Mouse (Mus musculus): ENCODE measurements at regions not wholly inside any gene's neighbourhood (a gene's known extent, or its start where the extent isn't known, plus 50 kb on each side); places are given as distances from the start of the nearest gene placed in this dataset.

- DNase-seq (ENCODE audit: low spot score in 2 of 2), result no peak
Observed at GRCm38 (mm10) chr6:31313869-31314470, 84.6 kb upstream of the Mkln1 start.

GRCm38 (mm10) chr6:31317741-31318225, 80.8 kb upstream of the Mkln1 start:
- DNase-seq (ENCODE audit: low spot score in 2 of 2), result no peak

- DNase-seq (ENCODE audit: low spot score in 2 of 2), result peak; percentile 56 to 69
Observed at GRCm38 (mm10) chr6:31318506-31318905, 80.0 kb upstream of the Mkln1 start.

DNA sequence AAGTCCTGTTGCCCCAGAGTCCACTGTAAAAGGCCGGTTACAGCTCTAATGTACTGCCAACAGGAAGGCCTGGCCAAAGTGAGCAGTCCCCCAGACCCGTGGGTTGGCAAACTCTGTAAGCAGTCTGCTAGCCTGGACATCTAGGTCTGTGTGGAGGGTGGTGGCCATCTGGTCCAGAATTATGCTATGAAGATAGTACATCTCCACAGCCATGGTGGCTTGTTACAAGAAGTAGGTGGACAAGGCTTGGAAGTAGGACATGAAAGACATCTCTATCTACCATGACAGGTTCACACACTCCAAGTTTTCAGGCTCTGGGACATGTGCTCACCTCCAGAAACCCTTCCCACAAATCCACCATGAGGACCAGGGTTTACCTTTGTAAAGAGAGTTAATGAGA, 79.1 kb upstream of the Mkln1 start:
- DNase-seq (ENCODE audit: low spot score in 2 of 2), result no peak

DNA sequence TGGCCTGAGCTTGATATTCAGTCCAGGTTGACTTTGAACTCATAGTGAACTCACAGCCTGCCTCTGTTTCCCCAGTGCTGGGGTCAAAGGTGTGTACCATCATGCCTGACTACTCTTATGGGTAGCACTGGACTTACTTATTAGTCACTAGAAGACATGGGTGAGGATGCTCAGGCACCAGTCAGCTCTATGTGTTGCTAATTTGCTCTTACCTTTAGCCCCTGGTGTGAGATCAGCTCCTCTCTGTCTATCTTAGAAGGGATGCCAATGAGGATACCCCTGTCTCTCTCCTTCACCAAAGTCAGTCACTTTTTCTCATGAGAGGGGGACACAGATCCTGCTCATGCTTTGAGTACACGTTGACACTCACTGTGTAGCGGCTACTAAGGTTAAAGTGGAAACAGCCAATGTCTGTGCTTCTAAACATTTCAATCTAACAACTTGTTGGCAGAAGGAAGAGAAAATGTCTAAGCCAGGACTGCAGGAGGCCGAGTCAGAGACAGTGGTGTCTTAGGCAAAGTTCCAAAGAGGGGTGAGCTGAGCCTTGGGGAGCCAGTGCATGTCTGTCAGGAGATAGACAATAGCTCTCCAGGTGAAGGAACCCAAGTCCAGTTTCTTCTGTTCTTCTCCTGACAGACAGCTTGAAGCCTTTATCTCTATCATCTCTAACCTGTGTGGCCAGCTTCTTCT, 78.2 kb upstream of the Mkln1 start:
- no peak for DNase-seq (ENCODE audit: low spot score in 2 of 2)

DNA sequence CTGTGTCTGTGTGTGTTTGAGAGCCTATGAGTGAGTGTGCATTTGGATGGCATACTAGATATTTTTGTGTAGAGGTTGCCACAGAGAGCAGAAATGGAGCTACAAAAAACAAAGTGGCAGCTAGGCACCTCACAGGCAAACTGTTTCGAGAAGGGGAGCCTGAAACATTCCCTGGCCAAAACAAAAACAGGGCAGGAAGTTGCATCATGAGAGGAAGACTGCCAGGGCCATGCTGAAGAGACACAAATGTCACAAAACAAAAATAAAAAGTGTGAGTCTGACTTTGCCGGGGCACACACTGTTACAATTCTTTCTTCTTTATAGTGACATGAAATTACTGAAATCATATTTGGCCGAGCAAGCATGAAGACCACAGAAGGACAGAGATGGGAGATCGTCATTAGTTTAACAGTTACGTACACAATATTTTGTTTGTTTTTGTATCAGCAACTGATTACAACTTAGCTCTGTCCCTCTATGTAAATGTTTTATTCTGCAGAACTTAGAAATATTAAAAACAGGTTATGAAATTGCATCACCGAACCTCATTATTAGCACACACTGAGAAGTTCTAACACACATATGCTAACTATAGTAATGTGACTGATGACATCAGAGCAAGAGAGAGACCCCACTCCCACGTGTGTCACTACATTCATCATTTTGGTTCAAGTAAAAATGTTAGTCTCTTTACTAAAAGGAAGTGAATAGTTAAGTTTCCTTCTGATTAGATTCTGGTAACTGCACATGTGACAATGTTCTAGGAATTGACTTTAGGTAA, 77.3 kb upstream of the Mkln1 start:
- DNase-seq (ENCODE audit: low spot score in 2 of 2), result no peak

DNA sequence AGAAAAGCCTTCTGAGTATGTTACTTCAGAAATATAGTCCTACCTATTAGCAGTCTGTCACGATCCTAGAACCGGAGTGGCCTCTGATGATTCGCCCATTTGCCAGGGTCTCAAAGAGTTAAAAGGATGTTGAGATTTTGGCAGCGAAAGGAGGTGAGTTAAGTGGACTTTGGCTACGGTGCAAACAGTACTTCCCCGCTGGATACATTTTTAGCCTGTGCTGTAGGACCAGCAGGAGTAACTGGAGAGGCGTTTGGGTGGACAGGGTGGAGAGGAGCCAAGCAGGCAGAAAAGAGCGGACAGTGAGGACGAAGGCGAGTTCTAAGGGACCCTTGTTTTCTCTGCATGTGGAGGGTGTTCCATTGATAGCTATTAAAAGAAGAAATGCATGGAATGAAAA, 76.6 kb upstream of the Mkln1 start:
- DNase-seq (ENCODE audit: low spot score in 2 of 2), result no peak

- no peak for DNase-seq (ENCODE audit: low spot score in 2 of 2)
Observed at GRCm38 (mm10) chr6:31323228-31324190, 75.0 kb upstream of the Mkln1 start.

DNA sequence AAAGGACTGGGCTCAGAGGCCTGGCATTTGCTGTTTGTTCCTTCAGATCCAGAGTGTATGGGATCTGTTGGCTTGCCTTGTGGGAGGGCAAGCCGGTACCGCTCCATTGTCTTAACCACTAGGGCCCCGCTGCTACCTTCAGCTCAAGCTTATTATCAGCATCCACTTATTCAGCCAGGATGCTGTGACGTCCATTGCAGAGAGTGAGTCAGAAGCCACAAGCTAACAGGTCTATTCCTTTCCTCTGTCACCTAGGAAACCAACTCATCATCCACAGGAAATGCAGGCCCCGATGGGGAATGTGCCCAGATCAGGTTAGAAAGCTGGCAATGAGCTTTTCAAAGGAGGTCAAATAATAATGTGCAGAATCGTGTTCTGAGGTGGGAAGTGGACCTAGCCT, 73.8 kb upstream of the Mkln1 start:
- DNase-seq (ENCODE audit: low spot score in 2 of 2), result no peak

GRCm38 (mm10) chr6:31325621-31326020, 72.9 kb upstream of the Mkln1 start:
- DNase-seq (ENCODE audit: low spot score in 2 of 2), result no peak

DNA sequence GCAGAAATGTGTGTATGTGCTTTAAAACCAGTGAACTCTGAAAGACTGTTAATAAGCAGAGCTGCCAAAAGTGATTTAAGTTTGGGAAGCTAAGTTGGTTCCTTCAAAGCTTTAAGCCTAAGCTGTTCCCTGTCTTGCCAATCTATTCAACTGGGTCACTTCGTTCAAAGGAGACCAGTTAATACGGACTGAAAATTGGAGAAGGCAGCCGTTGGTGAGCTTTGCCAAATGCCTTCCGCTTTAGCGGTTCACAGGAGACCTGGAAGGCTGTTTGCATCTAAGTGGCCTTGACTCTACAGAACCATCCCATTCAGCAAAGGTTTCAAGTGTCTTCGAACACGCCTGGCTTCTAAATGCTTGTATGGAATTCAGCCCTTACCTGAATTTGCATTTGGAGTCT, 68.2 kb upstream of the Mkln1 start:
- no peak for DNase-seq (ENCODE audit: low spot score in 2 of 2)

- no peak for DNase-seq (ENCODE audit: low spot score in 2 of 2)
Observed at GRCm38 (mm10) chr6:31330868-31331267, 67.7 kb upstream of the Mkln1 start.

- peak in 1 of 2 experiments; percentile 42 for DNase-seq (ENCODE audit: low spot score in 2 of 2)
Observed at GRCm38 (mm10) chr6:31332254-31332653, 66.3 kb upstream of the Mkln1 start.

DNA sequence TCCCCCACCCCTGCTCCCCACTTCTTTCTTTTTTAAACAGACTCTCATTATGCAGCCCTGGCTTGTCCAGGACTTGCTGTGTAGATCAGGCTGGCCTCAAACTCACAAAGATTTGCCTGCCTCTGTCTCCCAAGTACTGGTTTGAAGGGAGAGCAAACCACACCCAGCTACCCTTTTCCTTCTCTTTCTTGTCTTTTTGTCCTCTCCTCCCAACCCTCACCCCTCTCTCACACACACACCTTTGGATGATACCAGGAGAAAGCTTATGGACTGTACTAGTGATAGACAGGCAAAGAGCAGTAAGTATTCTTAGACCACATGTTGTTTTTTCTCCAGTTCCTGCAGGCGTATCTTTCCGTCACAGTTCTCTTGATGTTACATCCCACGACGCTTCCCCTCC, 65.8 kb upstream of the Mkln1 start:
- DNase-seq (ENCODE audit: low spot score in 2 of 2), result no peak

DNA sequence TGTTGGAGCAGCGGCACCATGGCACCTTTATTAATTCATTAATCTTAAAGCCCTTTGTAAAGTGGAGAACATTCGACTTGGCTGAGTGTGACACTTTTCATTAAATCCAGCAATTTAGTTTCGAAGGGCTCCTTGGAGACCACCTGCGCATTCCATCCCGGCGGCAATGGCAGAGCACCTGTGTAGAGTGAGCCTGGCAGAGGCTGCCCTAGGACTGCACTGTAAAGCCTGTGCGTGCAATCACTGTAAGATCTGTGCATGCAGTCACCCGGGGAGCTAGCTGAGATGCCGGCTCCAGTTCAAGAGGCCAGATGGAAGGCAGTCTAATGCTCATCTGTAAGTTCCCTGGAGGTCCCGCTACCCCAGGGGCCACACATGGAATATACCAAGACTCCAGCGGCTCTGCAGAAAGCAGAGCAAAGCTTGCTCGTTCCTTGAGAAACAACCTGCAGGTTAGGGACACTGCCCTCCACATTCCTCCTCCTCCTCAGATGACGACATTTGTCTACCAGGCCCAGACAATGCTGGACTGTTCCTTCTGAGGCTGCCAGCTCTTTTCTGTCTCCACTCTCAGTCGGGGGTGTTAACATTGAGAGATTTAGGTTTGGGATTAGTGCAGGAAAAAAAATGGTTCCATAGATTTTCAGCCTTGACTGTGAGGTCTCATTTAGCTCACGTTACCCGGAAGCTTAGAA, 65.2 kb upstream of the Mkln1 start:
- DNase-seq (ENCODE audit: low spot score in 2 of 2), result peak in 1 of 2 experiments; percentile 15

DNA sequence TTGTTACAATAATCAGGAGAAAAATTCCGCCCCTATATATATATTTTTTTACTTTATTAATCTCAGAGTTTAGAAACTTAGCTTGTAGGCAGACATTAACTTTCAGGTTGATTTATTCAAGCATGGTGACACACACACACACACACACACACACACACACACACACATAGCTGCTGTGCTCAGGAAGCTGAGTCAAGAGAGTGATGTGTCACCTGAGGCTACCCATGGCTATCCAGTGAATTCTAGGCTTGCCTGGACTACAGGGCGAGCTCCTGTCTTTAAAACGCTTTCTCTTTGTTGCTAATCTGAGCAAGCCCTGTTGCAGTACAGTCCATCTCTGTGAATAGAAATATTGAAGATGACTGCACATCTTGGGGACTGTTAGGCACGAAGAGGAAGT, 64.4 kb upstream of the Mkln1 start:
- no peak for DNase-seq (ENCODE audit: low spot score in 2 of 2)

DNA sequence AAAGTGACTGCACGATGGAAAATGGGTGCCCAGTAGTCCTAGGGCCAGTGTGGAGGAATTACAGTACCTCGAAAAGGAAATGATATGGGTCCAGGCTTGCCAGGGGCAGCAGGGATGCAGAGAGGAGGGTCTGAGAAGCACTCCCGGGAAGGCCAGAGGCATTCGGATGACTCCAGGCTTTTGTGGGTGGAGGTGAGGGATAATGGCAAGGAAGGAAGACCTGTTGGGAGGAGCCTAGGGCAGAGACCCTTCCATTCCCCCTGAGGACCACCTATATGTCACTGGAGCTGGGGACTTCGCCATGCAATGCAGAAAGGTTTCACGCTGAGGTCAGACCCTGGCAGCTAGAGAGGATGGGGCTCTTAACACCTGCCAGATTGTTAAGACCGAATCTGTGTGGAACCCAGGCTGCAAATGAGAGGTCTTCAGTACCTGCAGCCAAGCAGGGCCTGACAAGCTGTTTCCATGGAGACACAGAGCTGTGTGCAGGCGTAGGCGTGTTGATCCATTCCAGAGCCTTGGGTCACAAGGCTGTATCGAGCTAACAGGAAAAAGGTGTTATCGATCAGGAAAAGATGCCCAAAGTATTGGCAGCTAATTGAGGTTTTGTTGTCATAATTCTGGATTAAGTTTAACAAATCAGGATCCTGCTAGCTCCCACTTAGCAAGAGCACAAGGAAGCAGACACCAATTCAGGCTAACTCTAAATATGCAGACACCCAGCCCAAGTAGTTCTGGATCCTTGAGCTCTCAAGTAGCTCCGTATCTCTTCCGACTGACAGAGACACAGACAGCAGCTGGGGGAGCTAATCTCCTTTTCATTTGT, 59.2 kb upstream of the Mkln1 start:
- DNase-seq (ENCODE audit: low spot score in 2 of 2), result peak in 1 of 2 experiments; percentile 18

GRCm38 (mm10) chr6:31339948-31340250, 58.6 kb upstream of the Mkln1 start:
- DNase-seq (ENCODE audit: low spot score in 2 of 2), result peak in 1 of 2 experiments; percentile 17

DNA sequence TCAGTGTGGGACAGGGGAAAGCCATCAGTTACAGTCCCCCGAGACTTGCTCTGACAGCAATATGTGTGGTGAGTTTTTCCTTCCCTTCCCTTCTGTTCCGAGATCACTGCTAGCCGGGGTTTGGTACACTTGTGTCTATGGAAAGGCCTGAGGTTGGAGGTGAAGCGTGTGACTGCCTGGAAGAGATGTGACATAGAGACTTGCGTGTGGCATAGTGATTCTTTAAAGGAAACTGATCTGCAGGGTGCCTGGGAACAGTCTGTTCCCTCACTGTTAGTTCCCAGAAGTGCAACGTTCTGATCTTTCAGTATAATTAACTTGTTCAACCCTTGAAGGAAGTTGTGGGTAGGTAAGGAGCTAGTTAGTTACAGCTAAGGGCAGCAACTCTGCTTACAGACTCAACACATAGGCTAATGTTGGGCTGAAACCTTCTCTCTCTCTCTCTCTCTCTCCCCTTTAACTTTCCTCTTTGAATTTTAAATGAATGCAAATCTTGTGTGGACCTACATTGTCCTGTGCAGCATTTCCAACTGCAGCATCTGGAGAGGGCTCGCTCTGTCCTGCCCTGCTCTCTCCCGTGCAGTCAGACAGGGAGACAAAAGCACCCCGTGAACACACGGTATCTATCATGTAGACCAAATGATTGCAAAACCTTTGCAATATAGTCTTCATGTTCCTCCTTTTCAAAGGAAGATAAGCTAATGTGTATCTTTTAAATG, 53.0 kb upstream of the Mkln1 start:
- no peak for DNase-seq (ENCODE audit: low spot score in 2 of 2)

Measured in adrenal gland, adult 18-20 months (tissue).